Mouse (Mus musculus): ENCODE data around the gene Vps33b.
"Not testable (repeated sequence)": the region's sequence is repeated elsewhere in the genome, so short reads cannot be mapped to it uniquely, and the experiment has no call there.

Gene Vps33b

DNA sequence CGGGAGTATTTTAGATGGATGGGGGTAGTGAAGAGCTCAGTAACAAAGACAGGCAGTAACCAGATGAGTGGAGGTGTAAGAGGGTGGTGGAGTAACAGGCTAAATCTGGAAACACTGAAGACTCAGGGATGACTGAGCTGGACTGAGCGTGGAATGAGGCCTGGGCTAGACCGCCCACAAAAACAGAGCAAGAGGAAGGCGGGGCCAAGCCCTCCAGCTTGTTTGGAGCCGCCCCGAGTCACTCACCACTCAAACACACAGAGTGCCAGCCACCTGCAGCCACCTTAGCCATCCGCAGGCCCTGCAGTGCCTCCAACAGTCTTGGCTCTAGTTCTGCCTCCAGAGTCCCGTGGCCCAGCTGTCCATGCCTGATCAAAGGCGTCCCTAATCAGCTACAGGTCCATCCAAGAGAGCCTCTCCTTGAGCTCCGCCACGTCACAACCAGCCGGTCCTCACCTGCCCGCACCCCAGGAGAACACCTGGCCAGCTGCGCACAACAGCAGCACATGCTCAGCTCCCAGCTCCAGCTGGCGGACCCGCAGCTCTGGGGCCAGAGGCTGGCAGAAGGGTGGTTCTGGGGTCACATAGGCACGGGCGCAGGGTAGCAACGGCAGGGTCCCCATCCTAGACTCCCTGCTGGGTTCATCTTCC, 50.5 kb downstream of the Vps33b start:
- no peak for DNase-seq

DNA sequence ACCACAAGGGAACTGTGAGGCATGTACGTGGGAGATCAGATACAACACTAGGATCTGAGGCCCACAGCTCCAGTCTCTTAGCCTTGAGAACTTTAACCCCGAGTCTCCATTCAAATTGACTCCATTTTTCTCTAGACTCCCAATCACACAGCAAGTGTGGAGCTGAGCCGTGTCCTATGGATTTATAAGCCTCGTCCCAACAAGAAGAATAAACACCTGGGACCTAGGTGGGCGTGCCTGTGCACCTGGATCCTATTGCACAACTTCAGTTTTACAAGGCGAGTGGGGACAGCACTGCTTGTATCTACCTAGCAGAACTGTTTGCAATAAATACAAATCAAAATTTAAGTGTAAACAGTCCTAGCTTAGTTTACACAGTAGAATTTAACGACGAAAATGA, 53.9 kb downstream of the Vps33b start:
- no peak for DNase-seq

DNA sequence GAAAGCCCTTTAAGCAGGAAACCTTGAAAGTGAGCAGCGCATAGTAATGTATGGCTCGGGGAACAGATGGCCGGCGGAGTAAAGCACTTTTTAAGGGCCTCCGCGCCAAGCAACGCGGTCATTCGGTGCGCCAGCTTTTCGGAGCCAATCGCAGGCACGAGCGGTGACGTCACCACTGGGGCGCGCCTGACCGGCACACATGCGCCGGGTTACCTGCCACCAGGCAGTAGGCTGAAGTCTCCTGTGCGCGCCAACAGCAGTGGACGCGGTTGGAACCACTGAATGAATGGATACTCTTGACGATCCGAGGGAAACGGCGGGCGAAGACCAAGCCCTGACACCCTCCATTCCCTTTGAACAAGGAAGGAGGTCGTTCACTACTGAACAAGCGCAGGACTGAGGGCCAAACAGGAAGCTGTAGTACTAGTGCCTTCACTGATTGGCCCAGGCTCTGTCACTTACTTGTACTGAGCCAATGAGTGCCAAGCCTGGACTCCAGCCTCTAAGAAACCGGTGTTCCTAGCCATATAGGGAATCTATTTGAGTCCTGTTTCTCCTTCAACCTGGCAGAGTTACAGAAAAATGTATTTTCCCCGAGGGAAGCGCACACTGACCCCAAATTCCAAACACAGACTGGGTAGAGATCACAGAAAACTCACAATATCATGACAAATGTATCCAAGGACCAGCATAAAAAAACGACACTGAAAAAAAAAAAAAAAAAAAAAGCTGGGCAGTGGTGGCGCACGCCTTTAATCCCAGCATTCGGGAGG, 54.8 kb downstream of the Vps33b start, which contains the start of gene Rccd1:
TSS of gene Rccd1 (minus strand) at position 412 of the 773 bp plus-strand sequence.
- DNase-seq: peak; percentile 98

DNA sequence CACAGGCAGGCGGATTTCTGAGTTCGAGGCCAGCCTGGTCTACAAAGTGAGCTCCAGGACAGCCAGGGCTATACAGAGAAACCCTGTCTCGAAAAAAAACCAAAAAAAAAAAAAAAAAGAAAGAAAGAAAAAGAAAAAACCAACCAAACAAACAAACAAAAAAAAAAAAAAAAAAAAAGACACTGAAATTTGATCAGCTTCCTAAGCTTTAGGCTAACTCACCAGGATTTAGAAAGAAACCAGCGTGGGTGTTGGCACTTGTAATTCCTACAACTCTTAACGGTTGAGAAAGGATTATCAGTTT, 55.3 kb downstream of the Vps33b start:
- not testable (repeated sequence) for DNase-seq

DNA sequence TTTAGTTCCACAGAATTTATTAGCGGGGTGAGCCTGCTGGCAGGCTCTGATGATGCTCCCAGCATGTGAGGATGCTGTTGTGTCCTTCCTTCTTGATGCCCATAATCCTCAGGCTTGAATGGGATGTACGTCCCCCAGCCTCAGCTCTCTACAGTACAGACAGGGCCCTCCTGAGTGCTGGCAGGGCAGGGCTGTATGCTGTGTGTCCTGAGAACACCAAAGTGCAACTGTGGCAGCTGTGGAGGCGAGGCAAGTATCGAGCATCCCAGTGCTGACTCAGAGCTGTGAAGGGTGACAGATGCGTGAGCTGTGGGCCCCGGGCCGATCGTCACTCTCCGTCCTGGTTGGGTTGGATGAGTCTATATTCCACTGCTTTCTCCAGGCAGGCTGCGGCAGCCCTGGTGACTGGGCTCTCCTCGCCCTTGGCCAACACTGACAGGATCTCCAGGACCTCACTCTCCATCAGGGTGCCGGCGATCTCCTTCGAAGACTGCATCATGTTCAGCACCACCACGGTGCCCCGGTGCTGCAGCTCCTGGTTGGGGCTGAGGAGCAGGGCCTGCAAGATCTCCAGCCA, 55.9 kb downstream of the Vps33b start:
- no peak for DNase-seq

DNA sequence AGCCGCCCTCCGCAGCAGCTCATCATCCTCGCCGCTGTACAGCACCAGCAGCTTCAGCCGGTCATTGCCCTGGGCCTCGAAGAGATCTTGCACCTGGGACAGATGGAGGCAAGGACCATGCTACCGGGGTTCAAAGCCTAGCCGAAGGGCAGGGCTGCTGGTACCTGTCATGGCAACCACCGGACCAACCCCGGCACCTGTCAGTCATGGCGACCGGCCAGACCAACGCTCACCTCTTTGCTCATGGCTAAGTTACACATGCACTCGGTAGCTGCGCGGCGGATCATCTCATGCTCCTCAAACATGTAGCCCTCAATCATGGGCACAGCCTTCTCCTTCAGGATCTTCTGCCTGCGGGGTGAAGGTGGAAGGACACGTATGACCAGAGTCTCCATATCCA, 56.6 kb downstream of the Vps33b start:
- DNase-seq: peak in 1 of 2 experiments; percentile 57

DNA sequence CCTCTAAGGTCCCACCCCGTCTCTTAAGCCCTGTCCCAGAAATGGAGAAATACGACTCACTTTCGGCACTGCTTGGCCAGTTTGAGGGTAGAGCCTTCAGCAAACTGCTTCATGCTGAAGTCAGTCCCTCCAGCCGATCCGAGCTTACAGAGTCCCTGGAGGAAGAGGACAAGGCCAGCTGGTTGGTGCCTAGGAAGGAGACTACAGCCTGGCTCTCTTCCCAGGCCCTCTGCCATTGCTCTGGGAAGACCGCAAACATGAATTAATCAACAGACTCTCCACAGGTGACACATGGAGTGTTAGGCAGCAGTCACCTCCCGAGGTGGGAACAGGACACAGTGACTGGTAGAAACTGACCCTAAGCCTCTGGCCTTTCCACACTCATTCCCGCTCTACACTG, 60.8 kb downstream of the Vps33b start:
- peak in 1 of 2 experiments; percentile 34 for DNase-seq

DNA sequence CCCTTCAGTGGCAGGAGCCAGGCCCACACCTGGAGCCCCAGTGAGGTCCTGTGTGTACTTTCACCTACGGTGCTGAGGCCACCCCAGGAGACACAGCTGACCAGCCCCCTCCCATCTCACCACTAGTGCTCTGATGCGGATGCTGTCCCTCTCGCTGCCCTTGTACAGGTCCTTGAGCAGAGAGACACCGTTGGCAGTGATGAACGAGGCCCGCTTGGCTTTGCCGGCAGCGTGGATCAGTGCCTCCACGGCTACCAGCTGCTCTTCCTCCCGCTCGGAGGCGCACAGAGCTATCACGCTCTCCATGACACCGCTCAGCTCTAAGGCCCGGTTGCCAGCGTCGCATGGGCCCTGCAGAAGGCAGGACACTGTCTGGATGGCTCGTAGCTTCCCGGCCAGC, 62.0 kb downstream of the Vps33b start:
- no peak for DNase-seq

DNA sequence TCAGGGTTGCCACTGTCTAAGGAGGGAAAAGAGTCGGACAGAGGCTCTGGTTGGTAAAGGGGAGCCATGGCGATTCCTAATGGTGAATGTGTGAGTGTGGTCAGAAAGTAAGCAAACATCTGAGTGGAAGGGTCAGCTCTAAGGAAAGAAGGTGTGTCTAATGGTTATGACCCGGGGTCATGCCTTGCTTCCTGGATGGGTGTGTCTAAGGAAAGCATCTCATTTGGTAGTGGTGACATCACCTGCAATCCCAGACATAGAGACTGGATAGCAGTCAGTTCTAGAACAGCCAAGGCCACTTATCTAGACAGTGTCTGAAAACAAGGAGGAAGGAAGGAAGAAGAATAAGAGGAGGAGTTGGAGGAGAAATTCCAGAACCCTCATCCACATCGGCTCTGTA, 65.4 kb downstream of the Vps33b start:
- no peak for DNase-seq

DNA sequence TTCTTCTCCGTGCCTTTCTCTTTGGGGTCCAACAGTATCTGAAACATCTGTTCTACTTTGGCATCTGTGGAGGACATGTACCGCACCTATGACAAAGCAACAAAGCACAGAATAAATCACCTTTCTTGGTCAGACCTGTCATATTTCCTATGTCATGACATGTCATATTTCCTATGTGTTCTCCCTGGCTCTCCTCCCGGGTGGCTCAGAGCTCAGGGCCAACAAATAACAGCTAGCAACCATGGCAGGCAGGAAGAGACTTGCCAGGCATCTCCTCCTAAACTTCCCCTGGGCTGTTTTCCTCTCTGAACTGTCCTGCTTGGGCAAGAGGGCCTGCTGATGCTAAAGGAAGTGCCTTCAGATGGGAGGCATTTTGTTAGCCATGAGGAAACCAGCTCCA, 67.5 kb downstream of the Vps33b start:
- no peak for DNase-seq

DNA sequence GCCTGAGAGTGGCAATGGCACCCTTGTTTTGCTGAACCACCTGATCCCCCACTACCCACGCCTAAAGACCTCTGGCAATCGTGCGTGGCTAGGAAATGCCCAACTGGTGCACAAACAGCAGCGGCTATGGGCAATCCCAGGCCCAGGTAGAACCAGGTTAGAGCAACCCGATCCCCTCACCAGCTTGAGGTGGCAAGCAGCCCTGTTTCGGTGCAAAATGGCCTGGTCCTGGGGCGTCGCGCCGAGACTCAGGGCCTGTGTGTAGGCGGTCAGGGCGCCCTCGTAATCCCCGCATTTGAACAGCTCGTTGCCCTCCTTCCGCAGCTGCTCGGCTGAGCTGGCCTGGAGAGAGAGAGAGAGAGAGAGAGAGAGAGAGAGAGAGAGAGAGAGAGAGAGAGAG, 69.9 kb downstream of the Vps33b start:
- peak; percentile 63 for DNase-seq

DNA sequence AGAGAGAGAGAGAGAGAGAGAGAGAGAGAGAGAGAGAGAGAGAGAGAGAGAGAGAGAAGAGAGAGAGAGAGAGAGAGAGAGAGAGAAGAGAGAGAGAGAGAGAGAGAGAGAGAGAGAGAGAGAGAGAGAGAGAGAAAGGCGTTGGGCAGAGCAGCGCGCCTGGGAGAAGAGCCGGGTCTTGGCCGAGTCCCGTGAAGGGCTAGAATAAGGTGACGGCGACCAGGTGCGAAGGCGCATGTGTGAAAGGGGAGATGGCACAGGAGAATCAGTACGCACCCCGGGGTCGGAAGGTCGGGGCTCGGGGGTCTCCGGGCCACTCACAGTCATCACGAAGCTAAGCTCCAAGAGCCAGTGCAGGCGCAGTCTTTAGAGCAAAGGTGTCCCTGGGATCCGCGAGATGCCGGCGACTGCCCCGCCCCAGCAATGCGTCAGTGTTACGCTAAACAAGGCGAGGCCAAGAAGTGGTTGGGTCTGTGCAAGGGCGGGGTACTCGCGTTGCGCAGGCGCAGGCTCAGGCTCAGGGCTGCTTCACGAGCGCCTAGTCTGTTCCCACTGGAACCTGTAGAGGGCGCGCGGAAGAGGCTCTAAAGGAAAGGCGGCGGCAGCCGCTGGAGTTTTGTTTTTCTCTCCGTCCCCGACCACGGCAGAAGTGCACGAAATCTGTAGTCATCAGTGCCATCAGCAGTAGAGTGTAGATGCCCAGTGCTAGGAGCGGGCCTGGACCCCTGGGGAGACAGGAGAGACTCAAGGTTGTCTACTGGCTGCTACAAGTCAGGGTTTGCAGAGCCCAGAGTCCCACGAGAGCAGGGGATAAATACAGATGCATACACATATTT, 70.6 kb downstream of the Vps33b start:
- DNase-seq: peak; percentile 99

DNA sequence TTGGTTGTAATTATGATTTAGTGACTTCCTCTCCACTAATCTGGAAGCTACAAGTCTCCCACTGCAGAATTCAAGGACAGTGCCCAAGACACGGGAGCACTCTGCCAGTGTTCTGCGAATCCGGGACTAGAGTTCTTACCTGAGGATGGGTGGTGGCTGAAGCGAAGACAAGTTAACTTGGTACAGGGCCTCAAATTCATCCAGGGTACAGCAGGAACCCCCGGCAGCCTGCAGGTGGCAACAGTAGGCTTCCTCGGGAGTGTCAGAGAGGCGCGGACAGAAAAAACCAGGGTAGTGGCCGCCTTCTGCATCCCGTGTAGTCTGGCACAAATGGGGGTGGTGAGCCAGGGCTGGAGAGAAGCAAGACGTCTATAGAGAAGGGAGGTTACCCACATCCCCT, 71.3 kb downstream of the Vps33b start, which contains the start of gene Unc45a:
TSS of gene Unc45a (minus strand) at position 213 of the 400 bp plus-strand sequence.
- peak; percentile 69 to 74 for DNase-seq
